In genomic region chr8:86389690-86390671, GRCm38 (mm10) we compare ENCODE assay signal across 8 mouse cellular contexts.
DNase-seq lines count a peak whose midpoint lies in the region; ATAC-seq and TF ChIP-seq lines count a peak whose summit lies in the region.

No protein-coding gene starts in this region.

- no peaks in the 10 kb centered on the region for H3K36me3 ChIP-seq in intestine, embryonic 14.5 days (ENCODE audit: control insufficient read depth, insufficient read depth, low read length)
- H3K36me3 ChIP-seq in intestine, postnatal 0 days (ENCODE audit: control insufficient read depth, insufficient read depth), result no peaks in the 10 kb centered on the region
- H3K36me3 ChIP-seq in hindbrain, embryonic 13.5 days, result no peaks in the 10 kb centered on the region
- H3K36me3 ChIP-seq in limb, embryonic 10.5 days, result no peaks in the 10 kb centered on the region

- H3K27ac ChIP-seq in intestine, embryonic 14.5 days (ENCODE audit: low read depth), result no peak overlapping the region
- no peak overlapping the region for H3K27ac ChIP-seq in intestine, postnatal 0 days (ENCODE audit: low read depth, low read length)
- peak overlapping the region; percentile 91 for H3K27ac ChIP-seq in hindbrain, embryonic 13.5 days
- peak overlapping the region; percentile 42; the same call in 1 of the 2 replicates for H3K27ac ChIP-seq in limb, embryonic 10.5 days

- no peak overlapping the region for H3K4me3 ChIP-seq in intestine, embryonic 14.5 days (ENCODE audit: low read depth, low read length)
- H3K4me3 ChIP-seq in intestine, postnatal 0 days (ENCODE audit: low read depth, low read length), result no peak overlapping the region
- H3K4me3 ChIP-seq in hindbrain, embryonic 13.5 days, result no peak overlapping the region
- no peak overlapping the region for H3K4me3 ChIP-seq in limb, embryonic 10.5 days

- peak; percentile 66 for DNase-seq in intestine, embryonic 14.5 days (ENCODE audit: low spot score)
- DNase-seq in embryo, embryonic 11 days, result peak; percentile 93
- DNase-seq in limb, embryonic 10.5 days (ENCODE audit: low spot score), result peak; percentile 59
- peak; percentile 76 to 84 for DNase-seq in right cerebral cortex, postnatal 36 days (ENCODE audit: low spot score in 2 of 2)
- no peak for DNase-seq in kidney, postnatal 36 days
- DNase-seq in gastrocnemius, postnatal 4 days (ENCODE audit: low spot score in 2 of 2), result no peak

- H3K9me3 ChIP-seq in intestine, embryonic 14.5 days (ENCODE audit: control insufficient read depth, low read length), result no peaks in the 10 kb centered on the region
- no peaks in the 10 kb centered on the region for H3K9me3 ChIP-seq in intestine, postnatal 0 days (ENCODE audit: control insufficient read depth)
- H3K9me3 ChIP-seq in hindbrain, embryonic 13.5 days, result no peaks in the 10 kb centered on the region
- H3K9me3 ChIP-seq in limb, embryonic 10.5 days (replicated peaks), result no peaks in the 10 kb centered on the region

- no peak for TF ChIP-seq CTCF in intestine, postnatal 0 days (IDR thresholded peaks at IDR 0.05; ENCODE audit: low read depth)

- WGBS in intestine, embryonic 14.5 days, result 36% methylated on average over 3 of the region's 3 CpGs
- 42% methylated on average over 3 of the region's 3 CpGs for WGBS in intestine, postnatal 0 days
- 19% methylated on average over 3 of the region's 3 CpGs for WGBS in hindbrain, embryonic 13.5 days
- 52% methylated on average over 3 of the region's 3 CpGs for WGBS in limb, embryonic 10.5 days

- no peaks in the 10 kb centered on the region for H3K4me1 ChIP-seq in intestine, embryonic 14.5 days (replicated peaks; ENCODE audit: control insufficient read depth, insufficient read depth, low read length)
- H3K4me1 ChIP-seq in intestine, postnatal 0 days (replicated peaks; ENCODE audit: control insufficient read depth, insufficient read depth, low read length), result no peaks in the 10 kb centered on the region
- H3K4me1 ChIP-seq in hindbrain, embryonic 13.5 days (replicated peaks), result peaks cover 37% of the 10 kb centered on the region
- H3K4me1 ChIP-seq in limb, embryonic 10.5 days, result peaks cover 14% of the 10 kb centered on the region

- H3K4me2 ChIP-seq in intestine, embryonic 14.5 days (ENCODE audit: low read length), result no peak overlapping the region
- no peak overlapping the region for H3K4me2 ChIP-seq in intestine, postnatal 0 days (replicated peaks; ENCODE audit: low read depth)
- H3K4me2 ChIP-seq in hindbrain, embryonic 13.5 days, result peak overlapping the region; percentile 6; the same call in 1 of the 2 replicates

- H3K9ac ChIP-seq in intestine, embryonic 14.5 days (ENCODE audit: low read length), result no peak overlapping the region
- no peak overlapping the region for H3K9ac ChIP-seq in intestine, postnatal 0 days (ENCODE audit: low read depth, low read length)
- no peak overlapping the region for H3K9ac ChIP-seq in hindbrain, embryonic 13.5 days

- ATAC-seq in intestine, embryonic 14.5 days (replicated peaks; ENCODE audit: low FRiP score, low TSS enrichment, low read depth), result peak; percentile 72; the same call in 1 of the 2 replicates
- ATAC-seq in intestine, postnatal 0 days, result no peak
- ATAC-seq in hindbrain, embryonic 13.5 days (ENCODE audit: low FRiP score), result peak; percentile 94

- H3K27me3 ChIP-seq in intestine, embryonic 14.5 days (replicated peaks; ENCODE audit: control insufficient read depth, insufficient read depth, low read length), result no peaks in the 10 kb centered on the region
- no peaks in the 10 kb centered on the region for H3K27me3 ChIP-seq in intestine, postnatal 0 days (replicated peaks; ENCODE audit: control insufficient read depth, insufficient read depth, low read length)
- H3K27me3 ChIP-seq in hindbrain, embryonic 13.5 days, result no peaks in the 10 kb centered on the region
- H3K27me3 ChIP-seq in limb, embryonic 10.5 days (ENCODE audit: low read depth, poor library complexity, severe bottlenecking), result no peaks in the 10 kb centered on the region

Comparison
In these comparisons a context has a peak if more than half of its experiments do, and no peak if none do; other contexts are left out.
1. DNase-seq: peak in intestine, embryonic 14.5 days (single experiment), embryo, embryonic 11 days (single experiment), limb, embryonic 10.5 days (single experiment) and right cerebral cortex, postnatal 36 days (2 of 2); none in kidney, postnatal 36 days (0 of 2) and gastrocnemius, postnatal 4 days (0 of 2).
2. H3K27ac ChIP-seq: peak in hindbrain, embryonic 13.5 days (single experiment) and limb, embryonic 10.5 days (single experiment); none in intestine, embryonic 14.5 days (single experiment) and intestine, postnatal 0 days (single experiment).